Mouse (Mus musculus) adipocyte (in vitro differentiated cells): ENCODE data around the gene Vwa5b2.

Source experiments
- DNase-seq: peaks from one replicate; pipeline ENCODE4 v3.0.0-alpha.2; 2016; ENCODE audit warnings: low spot score

Gene Vwa5b2

GRCm38 (mm10) chr16:20589366-20589938 lies at the start of gene Vwa5b2:
TSS of gene Vwa5b2 (plus strand) at chr16:20589471.
- no peak for DNase-seq

GRCm38 (mm10) chr16:20539649-20540048 lies 49.6 kb upstream of the Vwa5b2 start:
- no peak for DNase-seq

- DNase-seq, result no peak
Measured at GRCm38 (mm10) chr16:20540438-20540837, 48.8 kb upstream of the Vwa5b2 start.

- DNase-seq, result no peak
Measured at GRCm38 (mm10) chr16:20545696-20546095, 43.6 kb upstream of the Vwa5b2 start.

GRCm38 (mm10) chr16:20547423-20547822 lies 41.8 kb upstream of the Vwa5b2 start:
- peak; percentile 39 for DNase-seq

GRCm38 (mm10) chr16:20548096-20548948 lies 40.9 kb upstream of the Vwa5b2 start, which contains the start of gene Abcf3:
TSS of gene Abcf3 (plus strand) at chr16:20548577.
- peak; percentile 100 for DNase-seq

- DNase-seq, result no peak
Measured at GRCm38 (mm10) chr16:20549161-20549560, 40.1 kb upstream of the Vwa5b2 start.

- no peak for DNase-seq
Measured at GRCm38 (mm10) chr16:20551691-20552090, 37.6 kb upstream of the Vwa5b2 start.

- no peak for DNase-seq
Measured at GRCm38 (mm10) chr16:20552594-20552993, 36.7 kb upstream of the Vwa5b2 start.

- DNase-seq, result no peak
Measured at GRCm38 (mm10) chr16:20555000-20555399, 34.3 kb upstream of the Vwa5b2 start.

- DNase-seq, result no peak
Measured at GRCm38 (mm10) chr16:20557381-20557780, 31.9 kb upstream of the Vwa5b2 start.

- no peak for DNase-seq
Measured at GRCm38 (mm10) chr16:20565075-20565474, 24.2 kb upstream of the Vwa5b2 start.

GRCm38 (mm10) chr16:20589939-20590679 lies 838 bp downstream of the Vwa5b2 start:
- DNase-seq, result no peak

- no peak for DNase-seq
Measured at GRCm38 (mm10) chr16:20590680-20591038, 1.4 kb downstream of the Vwa5b2 start.

- no peak for DNase-seq
Measured at GRCm38 (mm10) chr16:20591076-20591705, 1.9 kb downstream of the Vwa5b2 start.

GRCm38 (mm10) chr16:20595060-20595673 lies 5.9 kb downstream of the Vwa5b2 start:
- no peak for DNase-seq

GRCm38 (mm10) chr16:20595737-20596136 lies 6.5 kb downstream of the Vwa5b2 start:
- no peak for DNase-seq

- DNase-seq, result no peak
Measured at GRCm38 (mm10) chr16:20596687-20597441, 7.6 kb downstream of the Vwa5b2 start.

GRCm38 (mm10) chr16:20600511-20600910 lies 11.2 kb downstream of the Vwa5b2 start:
- no peak for DNase-seq

- DNase-seq, result no peak
Measured at GRCm38 (mm10) chr16:20604705-20605104, 15.4 kb downstream of the Vwa5b2 start.
